Mouse (Mus musculus) urinary bladder, adult 2 months (tissue): Measurements from ENCODE around the gene Esrp2. TPM values are rescaled to one million over a fixed set of nuclear protein-coding genes. Genes with fewer than 3 reads are reported as not detected.

Experiments used
- DNase-seq: peaks from one replicate; pipeline ENCODE4 v3.0.0; 2022; ENCODE audit warnings: low spot score
- polyA plus RNA-seq: library from polyadenylated mRNA; depleted of rRNA; stranded (reverse); fragments of >200 nt; gene quantifications from 2 replicates; pipeline ENCODE4 v1.2.3, GENCODE M21; 2012; rRNA removed

The Esrp2 gene
- 57.5 and 70.1 TPM in 2 replicates for polyA plus RNA-seq

GRCm38 (mm10) chr8:106136156-106137130 lies at the start of gene Esrp2:
Esrp2 (minus strand) TSS chr8:106136974.
- DNase-seq: peak; percentile 79

GRCm38 (mm10) chr8:106186394-106186793 lies 49.6 kb upstream of the Esrp2 start:
- no peak for DNase-seq

- DNase-seq: no peak
Observed at GRCm38 (mm10) chr8:106185628-106186270, 49.0 kb upstream of the Esrp2 start.

- no peak for DNase-seq
Observed at GRCm38 (mm10) chr8:106178428-106178827, 41.7 kb upstream of the Esrp2 start.

GRCm38 (mm10) chr8:106177594-106177993 lies 40.8 kb upstream of the Esrp2 start:
- no peak for DNase-seq

- no peak for DNase-seq
Observed at GRCm38 (mm10) chr8:106176891-106177290, 40.1 kb upstream of the Esrp2 start.

- DNase-seq: no peak
Observed at GRCm38 (mm10) chr8:106173566-106173965, 36.8 kb upstream of the Esrp2 start.

GRCm38 (mm10) chr8:106169934-106170480 lies 33.2 kb upstream of the Esrp2 start:
- DNase-seq: no peak

GRCm38 (mm10) chr8:106169017-106169933 lies 32.5 kb upstream of the Esrp2 start:
- DNase-seq: peak; percentile 54

- DNase-seq: peak; percentile 83
Observed at GRCm38 (mm10) chr8:106168356-106169016, 31.7 kb upstream of the Esrp2 start, which contains the start of gene Slc7a6. Slc7a6 (plus strand) TSS chr8:106168857.

- peak; percentile 46 for DNase-seq
Observed at GRCm38 (mm10) chr8:106165460-106165859, 28.7 kb upstream of the Esrp2 start.

GRCm38 (mm10) chr8:106163251-106163650 lies 26.5 kb upstream of the Esrp2 start:
- no peak for DNase-seq

GRCm38 (mm10) chr8:106159876-106160275 lies 23.1 kb upstream of the Esrp2 start:
- DNase-seq: no peak

- no peak for DNase-seq
Observed at GRCm38 (mm10) chr8:106158381-106158780, 21.6 kb upstream of the Esrp2 start.

GRCm38 (mm10) chr8:106157419-106157818 lies 20.6 kb upstream of the Esrp2 start:
- DNase-seq: no peak

GRCm38 (mm10) chr8:106152876-106153275 lies 16.1 kb upstream of the Esrp2 start:
- DNase-seq: no peak

- DNase-seq: no peak
Observed at GRCm38 (mm10) chr8:106151041-106151440, 14.3 kb upstream of the Esrp2 start.

GRCm38 (mm10) chr8:106150653-106151000 lies 13.9 kb upstream of the Esrp2 start:
- no peak for DNase-seq

GRCm38 (mm10) chr8:106149801-106150652 lies 13.3 kb upstream of the Esrp2 start, which contains the start of gene Pla2g15:
Pla2g15 (plus strand) TSS chr8:106150399.
- DNase-seq: peak; percentile 70

- no peak for DNase-seq
Observed at GRCm38 (mm10) chr8:106149025-106149424, 12.3 kb upstream of the Esrp2 start.
